Mouse (Mus musculus): ENCODE data around the gene March11.

March11 gene

GRCm38 (mm10) chr15:26340490-26340889 lies 31.6 kb downstream of the March11 start:
- TF ChIP-seq POU5F1 (IDR thresholded peaks at IDR 0.05; ENCODE audit: borderline replicate concordance, low read length) (no peak), CTCF (conservative IDR thresholded peaks at IDR 0.05; ENCODE audit: low read length) (no peak), NANOG (IDR thresholded peaks at IDR 0.05; ENCODE audit: borderline replicate concordance, low read length) (no peak)
- Histone ChIP-seq H3K36me3 (ENCODE audit: insufficient read depth, low read length) (no peaks in the 10 kb centered on the region), H3K9me3 (ENCODE audit: low read length) (no peaks in the 10 kb centered on the region), H3K27me3 (ENCODE audit: insufficient read depth, low read length) (no peaks in the 10 kb centered on the region), H3K4me3 (replicated peaks; ENCODE audit: low read length) (no peak overlapping the region), H3K4me1 (replicated peaks; ENCODE audit: low read depth, low read length) (no peaks in the 10 kb centered on the region)

GRCm38 (mm10) chr15:26340966-26341365 lies 32.1 kb downstream of the March11 start:
- Histone ChIP-seq H3K4me1 (replicated peaks; ENCODE audit: low read depth, low read length) (no peaks in the 10 kb centered on the region), H3K4me3 (replicated peaks; ENCODE audit: low read length) (no peak overlapping the region), H3K27me3 (ENCODE audit: insufficient read depth, low read length) (no peaks in the 10 kb centered on the region), H3K36me3 (ENCODE audit: insufficient read depth, low read length) (no peaks in the 10 kb centered on the region), H3K9me3 (ENCODE audit: low read length) (no peaks in the 10 kb centered on the region)
- TF ChIP-seq CTCF (conservative IDR thresholded peaks at IDR 0.05; ENCODE audit: low read length) = no peak
- no peak for TF ChIP-seq NANOG (IDR thresholded peaks at IDR 0.05; ENCODE audit: borderline replicate concordance, low read length)
- no peak for TF ChIP-seq POU5F1 (IDR thresholded peaks at IDR 0.05; ENCODE audit: borderline replicate concordance, low read length)

DNA sequence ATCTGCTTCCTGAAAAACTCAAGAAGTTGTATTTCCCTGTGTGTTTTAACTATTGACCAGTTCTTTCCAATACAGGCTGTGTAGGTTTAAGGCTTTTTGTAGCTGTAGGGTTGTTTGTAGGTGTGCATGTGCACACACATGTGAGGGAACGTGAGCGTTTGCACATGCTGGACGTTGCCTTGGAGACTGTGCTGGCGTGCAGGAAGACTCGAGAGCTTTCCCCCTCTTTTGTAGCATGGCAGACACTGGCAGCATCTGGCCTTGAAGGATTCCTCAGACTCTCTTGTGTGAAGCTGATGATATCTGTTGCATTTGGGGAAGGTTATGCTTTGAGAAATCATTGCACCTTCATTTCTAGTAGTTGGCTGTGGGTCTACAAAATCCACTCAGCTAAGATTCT lies 35.5 kb downstream of the March11 start:
- Histone ChIP-seq H3K4me1 (replicated peaks; ENCODE audit: low read depth, low read length) (no peaks in the 10 kb centered on the region), H3K36me3 (ENCODE audit: insufficient read depth, low read length) (no peaks in the 10 kb centered on the region), H3K9me3 (ENCODE audit: low read length) (no peaks in the 10 kb centered on the region), H3K4me3 (replicated peaks; ENCODE audit: low read length) (no peak overlapping the region), H3K27me3 (ENCODE audit: insufficient read depth, low read length) (no peaks in the 10 kb centered on the region)
- TF ChIP-seq NANOG (IDR thresholded peaks at IDR 0.05; ENCODE audit: borderline replicate concordance, low read length) (no peak), CTCF (conservative IDR thresholded peaks at IDR 0.05; ENCODE audit: low read length) (no peak), POU5F1 (IDR thresholded peaks at IDR 0.05; ENCODE audit: borderline replicate concordance, low read length) (no peak)

GRCm38 (mm10) chr15:26353656-26354055 lies 44.8 kb downstream of the March11 start:
- H3K27me3 ChIP-seq (ENCODE audit: insufficient read depth, low read length) = no peaks in the 10 kb centered on the region
- TF ChIP-seq CTCF (conservative IDR thresholded peaks at IDR 0.05; ENCODE audit: low read length) (no peak), POU5F1 (IDR thresholded peaks at IDR 0.05; ENCODE audit: borderline replicate concordance, low read length) (no peak), NANOG (IDR thresholded peaks at IDR 0.05; ENCODE audit: borderline replicate concordance, low read length) (no peak)
- H3K4me3 ChIP-seq (replicated peaks; ENCODE audit: low read length) = no peak overlapping the region
- H3K36me3 ChIP-seq (ENCODE audit: insufficient read depth, low read length) = no peaks in the 10 kb centered on the region
- H3K9me3 ChIP-seq (ENCODE audit: low read length) = no peaks in the 10 kb centered on the region
- H3K4me1 ChIP-seq (replicated peaks; ENCODE audit: low read depth, low read length) = no peaks in the 10 kb centered on the region

GRCm38 (mm10) chr15:26365344-26365743 lies 56.5 kb downstream of the March11 start:
- Histone ChIP-seq H3K4me1 (replicated peaks; ENCODE audit: low read depth, low read length) (0 out of 2 replicates have a peak, but pooled peaks cover 3% of the 10 kb centered on the region), H3K4me3 (replicated peaks; ENCODE audit: low read length) (no peak overlapping the region), H3K9me3 (ENCODE audit: low read length) (no peaks in the 10 kb centered on the region), H3K27me3 (ENCODE audit: insufficient read depth, low read length) (no peaks in the 10 kb centered on the region), H3K36me3 (ENCODE audit: insufficient read depth, low read length) (no peaks in the 10 kb centered on the region)
- TF ChIP-seq POU5F1 (IDR thresholded peaks at IDR 0.05; ENCODE audit: borderline replicate concordance, low read length) (no peak), NANOG (IDR thresholded peaks at IDR 0.05; ENCODE audit: borderline replicate concordance, low read length) (no peak), CTCF (conservative IDR thresholded peaks at IDR 0.05; ENCODE audit: low read length) (no peak)

DNA sequence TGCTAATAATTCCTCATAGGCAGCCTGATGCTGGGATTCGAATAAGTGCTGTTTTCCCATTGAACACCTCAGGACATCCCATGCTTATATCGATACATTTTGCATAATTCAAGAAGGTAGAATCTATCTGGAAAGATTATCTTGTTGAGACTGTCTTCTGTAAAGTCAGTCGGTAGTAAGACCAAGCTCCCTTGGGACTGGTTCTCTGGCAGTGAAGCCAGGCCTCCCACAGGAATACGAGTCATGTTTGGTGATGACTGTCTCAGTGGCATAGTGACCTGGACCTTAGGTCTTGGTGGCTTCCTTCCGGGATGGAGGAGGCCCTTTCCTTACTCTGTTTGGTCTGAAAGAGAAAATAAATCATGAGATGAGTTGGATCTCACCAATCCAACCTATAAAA lies 57.7 kb downstream of the March11 start:
- Histone ChIP-seq H3K4me3 (replicated peaks; ENCODE audit: low read length) (no peak overlapping the region), H3K36me3 (ENCODE audit: insufficient read depth, low read length) (no peaks in the 10 kb centered on the region), H3K27me3 (ENCODE audit: insufficient read depth, low read length) (no peaks in the 10 kb centered on the region), H3K9me3 (ENCODE audit: low read length) (no peaks in the 10 kb centered on the region), H3K4me1 (replicated peaks; ENCODE audit: low read depth, low read length) (0 out of 2 replicates have a peak, but pooled peaks cover 3% of the 10 kb centered on the region)
- no peak for TF ChIP-seq NANOG (IDR thresholded peaks at IDR 0.05; ENCODE audit: borderline replicate concordance, low read length)
- TF ChIP-seq CTCF (conservative IDR thresholded peaks at IDR 0.05; ENCODE audit: low read length) = no peak
- TF ChIP-seq POU5F1 (IDR thresholded peaks at IDR 0.05; ENCODE audit: borderline replicate concordance, low read length) = no peak

GRCm38 (mm10) chr15:26373759-26374158 lies 64.9 kb downstream of the March11 start:
- Histone ChIP-seq H3K9me3 (ENCODE audit: low read length) (no peaks in the 10 kb centered on the region), H3K4me1 (replicated peaks; ENCODE audit: low read depth, low read length) (no peaks in the 10 kb centered on the region), H3K36me3 (ENCODE audit: insufficient read depth, low read length) (no peaks in the 10 kb centered on the region), H3K27me3 (ENCODE audit: insufficient read depth, low read length) (no peaks in the 10 kb centered on the region), H3K4me3 (replicated peaks; ENCODE audit: low read length) (no peak overlapping the region)
- TF ChIP-seq CTCF (conservative IDR thresholded peaks at IDR 0.05; ENCODE audit: low read length) (no peak), NANOG (IDR thresholded peaks at IDR 0.05; ENCODE audit: borderline replicate concordance, low read length) (no peak), POU5F1 (IDR thresholded peaks at IDR 0.05; ENCODE audit: borderline replicate concordance, low read length) (no peak)

GRCm38 (mm10) chr15:26374232-26374631 lies 65.4 kb downstream of the March11 start:
- H3K9me3 ChIP-seq (ENCODE audit: low read length) = no peaks in the 10 kb centered on the region
- no peaks in the 10 kb centered on the region for H3K27me3 ChIP-seq (ENCODE audit: insufficient read depth, low read length)
- no peaks in the 10 kb centered on the region for H3K36me3 ChIP-seq (ENCODE audit: insufficient read depth, low read length)
- no peak for TF ChIP-seq NANOG (IDR thresholded peaks at IDR 0.05; ENCODE audit: borderline replicate concordance, low read length)
- no peak for TF ChIP-seq POU5F1 (IDR thresholded peaks at IDR 0.05; ENCODE audit: borderline replicate concordance, low read length)
- no peak for TF ChIP-seq CTCF (conservative IDR thresholded peaks at IDR 0.05; ENCODE audit: low read length)
- no peak overlapping the region for H3K4me3 ChIP-seq (replicated peaks; ENCODE audit: low read length)
- no peaks in the 10 kb centered on the region for H3K4me1 ChIP-seq (replicated peaks; ENCODE audit: low read depth, low read length)

DNA sequence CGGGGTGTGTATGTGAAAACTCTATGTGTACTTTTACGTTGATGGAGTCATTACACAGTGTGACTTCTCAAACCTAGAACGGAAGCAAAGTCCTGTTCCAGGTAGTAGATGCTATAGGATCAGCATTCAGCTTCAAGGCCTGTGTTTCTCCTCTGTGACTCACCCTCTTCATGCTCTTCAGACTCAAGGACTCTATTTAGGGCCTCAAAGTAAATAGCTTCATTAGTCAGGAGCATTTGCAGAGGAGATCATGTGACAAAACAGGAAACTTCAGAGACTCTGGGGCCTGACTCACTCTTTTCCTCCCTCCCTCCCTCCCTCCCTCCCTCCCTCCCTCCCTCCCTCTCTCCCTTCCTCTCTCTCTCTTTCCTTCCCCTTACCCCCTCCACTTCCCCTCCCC lies 66.1 kb downstream of the March11 start:
- TF ChIP-seq POU5F1 (IDR thresholded peaks at IDR 0.05; ENCODE audit: borderline replicate concordance, low read length) (no peak), NANOG (IDR thresholded peaks at IDR 0.05; ENCODE audit: borderline replicate concordance, low read length) (no peak), CTCF (conservative IDR thresholded peaks at IDR 0.05; ENCODE audit: low read length) (no peak)
- H3K27me3 ChIP-seq (ENCODE audit: insufficient read depth, low read length) = no peaks in the 10 kb centered on the region
- H3K4me3 ChIP-seq (replicated peaks; ENCODE audit: low read length) = no peak overlapping the region
- H3K36me3 ChIP-seq (ENCODE audit: insufficient read depth, low read length) = no peaks in the 10 kb centered on the region
- no peaks in the 10 kb centered on the region for H3K9me3 ChIP-seq (ENCODE audit: low read length)
- H3K4me1 ChIP-seq (replicated peaks; ENCODE audit: low read depth, low read length) = no peaks in the 10 kb centered on the region
